In the genomic region with DNA sequence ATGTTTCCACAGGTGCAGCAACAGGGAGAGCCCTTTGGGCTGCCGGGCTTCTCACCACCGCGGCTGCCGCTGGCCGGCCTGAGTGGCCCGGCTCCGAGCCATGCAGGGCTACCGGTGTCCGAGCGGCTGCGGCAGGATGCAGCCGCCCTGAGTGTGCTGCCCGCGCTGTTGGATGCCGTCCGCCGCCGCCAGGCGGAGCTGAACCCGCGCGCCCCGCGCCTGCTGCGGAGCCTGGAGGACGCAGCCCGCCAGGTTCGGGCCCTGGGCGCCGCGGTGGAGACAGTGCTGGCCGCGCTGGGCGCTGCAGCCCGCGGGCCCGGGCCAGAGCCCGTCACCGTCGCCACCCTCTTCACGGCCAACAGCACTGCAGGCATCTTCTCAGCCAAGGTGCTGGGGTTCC, we compare ENCODE assay signal across 8 mouse cellular contexts. TPM values are rescaled to one million over a fixed set of nuclear protein-coding genes. Genes with fewer than 3 reads are reported as not detected.
DNase-seq lines count a peak whose midpoint lies in the region; ATAC-seq and TF ChIP-seq lines count a peak whose summit lies in the region.

No protein-coding gene starts in this region.

- H3K4me1 ChIP-seq in forebrain, embryonic 11.5 days (replicated peaks; ENCODE audit: control insufficient read depth, insufficient read depth, low read length), result peaks cover 14% of the 10 kb centered on the region
- H3K4me1 ChIP-seq in heart, embryonic 16.5 days (ENCODE audit: control insufficient read depth, insufficient read depth, low read length), result peaks cover 12% of the 10 kb centered on the region
- peaks cover 2 to 9% of the 10 kb centered on the region in 2 experiments; a peak in 3 of 4 replicates for H3K4me1 ChIP-seq in liver, embryonic 14.5 days (replicated peaks; ENCODE audit: control insufficient read depth in 2 of 2, insufficient read depth in 2 of 2, low read length in 1 of 2)

- WGBS in forebrain, embryonic 11.5 days, result under 1% methylated on average over 41 of the region's 41 CpGs
- WGBS in heart, embryonic 16.5 days, result 4% methylated on average over 40 of the region's 41 CpGs
- 1% methylated on average over 41 of the region's 41 CpGs for WGBS in liver, embryonic 14.5 days (ENCODE audit: insufficient replicate concordance)

- peak; percentile 74 for DNase-seq in B cell, adult 2 months
- DNase-seq in forebrain, embryonic 11.5 days (ENCODE audit: low spot score), result peak; percentile 86
- DNase-seq in kidney, postnatal 10 days, result peak; percentile 86
- DNase-seq in liver, embryonic 14.5 days (ENCODE audit: low read depth in 3 of 3, low spot score in 3 of 3), result peak in 1 of 3 experiments; percentile 23
- DNase-seq in naive thymus-derived CD4-positive, alpha-beta T cell, adult 2 months (ENCODE audit: low read depth), result peak; percentile 53
- peak; percentile 74 to 89 for DNase-seq in spleen, postnatal 4 days (ENCODE audit: low spot score in 2 of 2)

- peak overlapping the region; percentile 66 for H3K9ac ChIP-seq in forebrain, embryonic 11.5 days (ENCODE audit: low read length)
- peak overlapping the region; percentile 56 for H3K9ac ChIP-seq in heart, embryonic 16.5 days (ENCODE audit: low read length)
- peak overlapping the region; percentile 14; the same call in 1 of the 2 replicates for H3K9ac ChIP-seq in liver, embryonic 14.5 days (replicated peaks)

- ATAC-seq in cerebellum, adult (ENCODE audit: insufficient number of reproducible peaks, low FRiP score, low TSS enrichment), result peak; percentile 62; the same call in 1 of the 2 replicates
- peak; percentile 66 for ATAC-seq in forebrain, embryonic 11.5 days (replicated peaks; ENCODE audit: low FRiP score)
- ATAC-seq in heart, embryonic 16.5 days (replicated peaks; ENCODE audit: extremely low read depth, insufficient read depth, low FRiP score), result peak; percentile 60
- peak; percentile 52 for ATAC-seq in liver, embryonic 14.5 days (ENCODE audit: insufficient read depth)

- no peaks in the 10 kb centered on the region for H3K9me3 ChIP-seq in forebrain, embryonic 11.5 days (ENCODE audit: control insufficient read depth, low read length)
- no peaks in the 10 kb centered on the region for H3K9me3 ChIP-seq in heart, embryonic 16.5 days (replicated peaks; ENCODE audit: control insufficient read depth, low read length)
- H3K9me3 ChIP-seq in liver, embryonic 14.5 days (ENCODE audit: control insufficient read depth, low read length), result no peaks in the 10 kb centered on the region

- no peaks in the 10 kb centered on the region for H3K36me3 ChIP-seq in forebrain, embryonic 11.5 days (ENCODE audit: control insufficient read depth, insufficient read depth, low read length)
- no peaks in the 10 kb centered on the region for H3K36me3 ChIP-seq in heart, embryonic 16.5 days (ENCODE audit: control insufficient read depth, insufficient read depth)
- H3K36me3 ChIP-seq in liver, embryonic 14.5 days (replicated peaks; ENCODE audit: control insufficient read depth, insufficient read depth, low read depth), result no peaks in the 10 kb centered on the region

- TF ChIP-seq CTCF in liver, embryonic 14.5 days (IDR thresholded peaks at IDR 0.05; ENCODE audit: low read depth), result peak; percentile 56

- H3K4me3 ChIP-seq in forebrain, embryonic 11.5 days (ENCODE audit: low read depth, low read length), result peak overlapping the region; percentile 29
- peak overlapping the region; percentile 39 for H3K4me3 ChIP-seq in heart, embryonic 16.5 days (ENCODE audit: low read length)
- H3K4me3 ChIP-seq in liver, embryonic 14.5 days (ENCODE audit: insufficient read depth in 1 of 2, low read depth in 2 of 2, low read length in 2 of 2), result peak overlapping the region; percentile 23 to 26

- no peak overlapping the region for H3K27ac ChIP-seq in forebrain, embryonic 11.5 days (ENCODE audit: low read depth, low read length)
- no peak overlapping the region for H3K27ac ChIP-seq in heart, embryonic 16.5 days (ENCODE audit: low read length)
- H3K27ac ChIP-seq in liver, embryonic 14.5 days, result no peak overlapping the region

- no peak for TF ChIP-seq EP300 in liver, embryonic 14.5 days (IDR thresholded peaks at IDR 0.05; ENCODE audit: low read depth)

- H3K27me3 ChIP-seq in forebrain, embryonic 11.5 days (ENCODE audit: control insufficient read depth, insufficient read depth, low read length), result no peaks in the 10 kb centered on the region
- no peaks in the 10 kb centered on the region for H3K27me3 ChIP-seq in heart, embryonic 16.5 days (ENCODE audit: control insufficient read depth, insufficient read depth, low read length)
- peaks cover 3% of the 10 kb centered on the region for H3K27me3 ChIP-seq in liver, embryonic 14.5 days (ENCODE audit: control insufficient read depth, insufficient read depth, low read length)

- H3K4me2 ChIP-seq in forebrain, embryonic 11.5 days (ENCODE audit: low read depth, low read length, severe bottlenecking), result peak overlapping the region; percentile 65
- H3K4me2 ChIP-seq in heart, embryonic 16.5 days (ENCODE audit: low read depth, low read length), result peak overlapping the region; percentile 65
- peak overlapping the region; percentile 65 for H3K4me2 ChIP-seq in liver, embryonic 14.5 days (ENCODE audit: low read depth)

RNA-seq across cellular contexts. Expression of gene Ctf1, which starts 4.5 kb away (rescaled TPM):
- 7.2 and 9.5 TPM in 2 replicates for polyA plus RNA-seq in forebrain, embryonic 11.5 days (2014; fragmentation: Nextera tagmentation; extraction: Ambion mirVana)
- 6.2 and 6.6 TPM in 2 replicates for polyA plus RNA-seq in heart, embryonic 16.5 days (2015; fragmentation: Nextera tagmentation; extraction: Ambion mirVana)
- polyA plus RNA-seq in liver, embryonic 14.5 days (2012; rRNA removed), result 2.6 and 4.3 TPM in 2 replicates
- 1.7 and 2.5 TPM in 2 replicates for polyA plus RNA-seq in liver, embryonic 14.5 days (2014; fragmentation: Nextera tagmentation; extraction: Ambion mirVana)

RNA-seq across cellular contexts. Expression of gene Bcl7c, which starts 8.3 kb away (rescaled TPM):
- 59.5 and 65.8 TPM in 2 replicates for polyA plus RNA-seq in forebrain, embryonic 11.5 days (2014; fragmentation: Nextera tagmentation; extraction: Ambion mirVana)
- polyA plus RNA-seq in heart, embryonic 16.5 days (2015; fragmentation: Nextera tagmentation; extraction: Ambion mirVana), result 36.9 and 37.5 TPM in 2 replicates
- 11.6 and 12.5 TPM in 2 replicates for polyA plus RNA-seq in liver, embryonic 14.5 days (2012; rRNA removed)
- polyA plus RNA-seq in liver, embryonic 14.5 days (2014; fragmentation: Nextera tagmentation; extraction: Ambion mirVana), result 21.7 and 27.9 TPM in 2 replicates

RNA-seq across cellular contexts. Expression of gene Ctf2, which starts 15.0 kb away (rescaled TPM):
- 0.63 TPM in 1 of 2 replicates, not detected in the other for polyA plus RNA-seq in forebrain, embryonic 11.5 days (2014; fragmentation: Nextera tagmentation; extraction: Ambion mirVana)
- 0.11 TPM in 2 replicates for polyA plus RNA-seq in heart, embryonic 16.5 days (2015; fragmentation: Nextera tagmentation; extraction: Ambion mirVana)
- not detected in 2 replicates for polyA plus RNA-seq in liver, embryonic 14.5 days (2012; rRNA removed)
- polyA plus RNA-seq in liver, embryonic 14.5 days (2014; fragmentation: Nextera tagmentation; extraction: Ambion mirVana), result 0.05 and 0.15 TPM in 2 replicates

RNA-seq across cellular contexts. Expression of gene Fbxl19, which starts 27.4 kb away (rescaled TPM):
- 7.9 and 9.7 TPM in 2 replicates for polyA plus RNA-seq in forebrain, embryonic 11.5 days (2014; fragmentation: Nextera tagmentation; extraction: Ambion mirVana)
- 1.3 and 2.1 TPM in 2 replicates for polyA plus RNA-seq in heart, embryonic 16.5 days (2015; fragmentation: Nextera tagmentation; extraction: Ambion mirVana)
- polyA plus RNA-seq in liver, embryonic 14.5 days (2012; rRNA removed), result 10.8 and 11.3 TPM in 2 replicates
- 0.85 and 1.1 TPM in 2 replicates for polyA plus RNA-seq in liver, embryonic 14.5 days (2014; fragmentation: Nextera tagmentation; extraction: Ambion mirVana)

RNA-seq across cellular contexts. Expression of gene Orai3, which starts 52.6 kb away (rescaled TPM):
- polyA plus RNA-seq in forebrain, embryonic 11.5 days (2014; fragmentation: Nextera tagmentation; extraction: Ambion mirVana), result 6.6 and 7.1 TPM in 2 replicates
- 20.3 and 21.4 TPM in 2 replicates for polyA plus RNA-seq in heart, embryonic 16.5 days (2015; fragmentation: Nextera tagmentation; extraction: Ambion mirVana)
- 6.9 and 7.2 TPM in 2 replicates for polyA plus RNA-seq in liver, embryonic 14.5 days (2012; rRNA removed)
- polyA plus RNA-seq in liver, embryonic 14.5 days (2014; fragmentation: Nextera tagmentation; extraction: Ambion mirVana), result 3.9 and 4.9 TPM in 2 replicates

Comparison
In these comparisons a context has a peak if more than half of its experiments do, and no peak if none do; other contexts are left out.
1. H3K9ac ChIP-seq: peak in every context shown above with its lines; median percentile 66 in forebrain, embryonic 11.5 days; 56 in heart, embryonic 16.5 days; 14 in liver, embryonic 14.5 days.